Mouse (Mus musculus) hindbrain, postnatal 0 days (tissue): ENCODE data around the gene Chsy1. TPM values are rescaled to one million over a fixed set of nuclear protein-coding genes. Genes with fewer than 3 reads are reported as not detected.

Experiments used
- ATAC-seq: fragments of 200-750 bp; cut with Nextera tagmentation; 2 replicates; pipeline ENCODE4 v1.8.0; 2017; ENCODE audit warnings: mild to moderate bottlenecking, moderate TSS enrichment, moderate library complexity
- DNase-seq: peaks from one replicate; pipeline ENCODE4 v3.0.0-alpha.2; 2015; ENCODE audit warnings: low spot score
- H3K27ac ChIP-seq: fragments of 300-500 bp; sonication (generic); 2 replicates; pipeline ENCODE4 v1.5.1; 2014; ENCODE audit warnings: mild to moderate bottlenecking
- H3K27me3 ChIP-seq: fragments of 300-500 bp; sonication (generic); 2 replicates; pipeline ENCODE4 v1.6.1; 2014; ENCODE audit warnings: low read length, mixed read lengths; ENCODE audit not compliant: insufficient read depth
- H3K36me3 ChIP-seq: fragments of 300-500 bp; sonication (generic); 2 replicates; pipeline ENCODE4 v1.6.1; 2014; ENCODE audit warnings: low read length, mixed read lengths; ENCODE audit not compliant: insufficient read depth
- H3K4me1 ChIP-seq: fragments of 300-500 bp; sonication (generic); 2 replicates; pipeline ENCODE4 v1.6.1; 2014; ENCODE audit warnings: antibody characterized with exemption, low read length, mixed read lengths; ENCODE audit not compliant: insufficient read depth
- H3K4me2 ChIP-seq: fragments of 300-500 bp; sonication (generic); 2 replicates; pipeline ENCODE4 v1.6.1; 2014; ENCODE audit warnings: low read depth, mild to moderate bottlenecking, low read length, moderate library complexity, mixed read lengths
- H3K4me3 ChIP-seq: fragments of 300-500 bp; sonication (generic); 2 replicates; pipeline ENCODE4 v1.5.1; 2014; ENCODE audit warnings: low read length
- H3K9ac ChIP-seq: fragments of 300-500 bp; sonication (generic); replicated peaks from 2 replicates; pipeline ENCODE4 v1.6.1; 2014; ENCODE audit warnings: mild to moderate bottlenecking, low read length, moderate library complexity, mixed read lengths
- H3K9me3 ChIP-seq: fragments of 300-500 bp; sonication (generic); 2 replicates; pipeline ENCODE4 v1.6.1; 2016; ENCODE audit warnings: low read length, mixed read lengths
- CTCF ChIP-seq: IDR thresholded peaks from 2 replicates; pipeline ENCODE4 v1.5.1; 2016; ENCODE audit warnings: antibody characterized with exemption, control low read depth, low read depth
- WGBS: fragments of 180-500 bp; shearing (Covaris S2); extraction: QIAGEN DNeasy Blood & Tissue Kit; methylation state at CpG from one replicate; pipeline ENCODE4 v1.1.7; 2014; 5-methylcytosine and 5-hydroxymethylcytosine counted together
- polyA plus RNA-seq: library from polyadenylated mRNA; unstranded; fragments of >200 nt; fragmentation: Nextera tagmentation; extraction: Ambion mirVana; gene quantifications from 2 replicates; pipeline ENCODE4 v1.2.1, GENCODE M21; 2015
- total RNA-seq: library from RNA; depleted of rRNA; stranded (reverse); fragments of >200 nt; gene quantifications from 2 replicates; pipeline ENCODE4 v1.2.3, GENCODE M21; 2014

The Chsy1 gene
- total and polyA plus RNA-seq, 2 experiments from 2014 or later: 7.9 to 32.9 TPM

DNA sequence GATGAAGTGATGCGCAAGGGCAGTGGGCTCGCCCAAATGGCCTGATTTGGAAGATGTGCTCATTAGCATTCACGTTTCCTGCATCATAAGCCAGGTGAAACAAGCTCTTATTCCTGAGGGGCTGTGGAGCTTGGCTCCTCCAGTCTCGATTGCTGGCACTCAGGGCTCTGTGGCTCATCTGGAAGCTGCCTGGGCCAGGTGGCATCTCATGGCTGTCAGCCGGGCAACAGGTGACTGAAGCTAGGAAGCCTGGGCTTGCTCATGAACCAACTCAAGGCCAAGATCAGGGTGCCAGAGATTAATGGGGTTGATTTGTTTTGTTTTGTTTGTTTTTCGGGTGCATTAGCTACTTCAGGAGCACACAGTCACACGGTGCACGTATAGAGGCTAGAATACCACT lies 16.7 kb upstream of the Chsy1 start:
- 81% methylated on average over 8 of the region's 8 CpGs for WGBS
- DNase-seq: no peak

DNA sequence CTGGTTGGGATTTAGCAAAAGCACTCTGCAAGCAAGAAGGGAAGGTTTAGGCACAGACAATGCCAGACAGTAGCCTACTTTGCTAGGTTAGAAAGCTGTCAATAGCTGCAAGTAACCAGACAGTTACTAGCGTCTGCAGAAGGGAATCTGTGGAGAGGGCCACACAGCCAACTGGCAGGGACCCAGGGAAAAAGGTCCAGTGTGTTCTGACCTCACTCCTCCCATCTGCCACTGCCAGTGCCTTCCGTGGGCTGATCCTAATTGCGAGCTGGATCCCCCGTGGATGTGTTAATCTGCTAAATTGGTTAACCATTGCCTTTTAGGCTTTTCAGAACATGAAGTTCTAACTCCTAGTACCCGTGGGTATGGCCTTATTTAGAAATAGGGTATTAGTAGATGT lies 15.2 kb upstream of the Chsy1 start:
- Histone ChIP-seq H3K36me3 (peaks cover 14% of the 10 kb centered on the region), H3K4me1 (no peaks in the 10 kb centered on the region)

More for the DNA sequence above, 16.7 kb upstream of the Chsy1 start:
- no peak for ATAC-seq
- Histone ChIP-seq H3K4me2 (no peak overlapping the region), H3K27ac (no peak overlapping the region), H3K36me3 (peaks cover 28% of the 10 kb centered on the region), H3K9ac (no peak overlapping the region), H3K9me3 (no peaks in the 10 kb centered on the region), H3K4me1 (no peaks in the 10 kb centered on the region), H3K27me3 (no peaks in the 10 kb centered on the region), H3K4me3 (no peak overlapping the region)
- no peak for TF ChIP-seq CTCF

DNA sequence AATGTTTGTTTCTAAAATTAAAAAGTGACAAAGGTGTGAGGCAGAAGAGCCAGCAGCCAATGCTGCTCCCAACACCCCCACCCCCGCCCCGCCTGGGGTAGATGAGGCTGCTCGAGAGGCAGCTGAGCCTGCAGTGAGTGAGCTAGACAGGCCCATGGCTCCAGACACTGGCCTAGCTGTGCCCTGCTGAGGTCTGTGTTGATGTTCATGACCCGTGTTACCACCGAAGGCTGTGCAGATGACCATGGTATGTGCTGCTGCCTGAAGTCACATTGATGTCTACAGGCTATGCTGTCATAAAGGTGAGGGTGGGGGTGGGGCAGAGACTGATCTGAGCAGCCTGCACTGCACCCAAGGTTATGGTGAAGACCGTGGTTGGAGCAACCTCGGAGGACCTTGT lies 10.5 kb upstream of the Chsy1 start:
- Histone ChIP-seq H3K9ac (no peak overlapping the region), H3K36me3 (no peaks in the 10 kb centered on the region), H3K4me1 (no peaks in the 10 kb centered on the region), H3K4me2 (no peak overlapping the region), H3K4me3 (no peak overlapping the region), H3K9me3 (no peaks in the 10 kb centered on the region), H3K27ac (no peak overlapping the region), H3K27me3 (no peaks in the 10 kb centered on the region)
- TF ChIP-seq CTCF: no peak
- no peak for DNase-seq
- 86% methylated on average over 7 of the region's 7 CpGs for WGBS
- no peak for ATAC-seq

More for the DNA sequence above, 15.2 kb upstream of the Chsy1 start:
- Histone ChIP-seq H3K27me3 (no peaks in the 10 kb centered on the region), H3K27ac (no peak overlapping the region), H3K9ac (no peak overlapping the region), H3K4me2 (no peak overlapping the region), H3K9me3 (no peaks in the 10 kb centered on the region), H3K4me3 (no peak overlapping the region)
- WGBS: 60% methylated on average over 5 of the region's 5 CpGs
- ATAC-seq (no peak), DNase-seq (peak; percentile 29)
- no peak for TF ChIP-seq CTCF

DNA sequence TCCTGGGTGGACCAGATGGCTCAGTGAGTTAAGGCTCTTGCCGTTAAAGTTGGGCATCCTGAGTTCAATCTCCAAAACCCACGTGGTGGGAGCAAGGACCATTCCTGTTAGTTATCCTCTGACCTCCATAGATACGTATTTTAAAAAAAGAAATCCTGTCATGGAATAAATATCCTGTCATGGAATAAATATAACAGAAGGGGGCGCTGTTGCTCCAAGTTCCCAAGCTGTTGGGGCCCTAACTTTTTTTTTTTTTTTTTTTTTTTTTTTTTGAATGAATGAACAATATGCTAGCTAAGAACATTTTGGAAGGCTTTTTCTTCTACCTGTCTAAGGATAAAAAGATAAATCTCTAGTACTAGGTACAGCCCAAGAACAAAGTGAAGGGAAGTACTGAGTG lies 7.4 kb upstream of the Chsy1 start:
- Histone ChIP-seq H3K4me3 (no peak overlapping the region), H3K36me3 (no peaks in the 10 kb centered on the region), H3K27me3 (no peaks in the 10 kb centered on the region; the same call in 1 of the 2 replicates), H3K9me3 (no peaks in the 10 kb centered on the region), H3K9ac (no peak overlapping the region), H3K27ac (no peak overlapping the region), H3K4me1 (no peaks in the 10 kb centered on the region), H3K4me2 (no peak overlapping the region)
- 2% methylated on average over 4 of the region's 4 CpGs for WGBS
- no peak for ATAC-seq
- peak; percentile 79 for DNase-seq
- peak; percentile 76 for TF ChIP-seq CTCF

DNA sequence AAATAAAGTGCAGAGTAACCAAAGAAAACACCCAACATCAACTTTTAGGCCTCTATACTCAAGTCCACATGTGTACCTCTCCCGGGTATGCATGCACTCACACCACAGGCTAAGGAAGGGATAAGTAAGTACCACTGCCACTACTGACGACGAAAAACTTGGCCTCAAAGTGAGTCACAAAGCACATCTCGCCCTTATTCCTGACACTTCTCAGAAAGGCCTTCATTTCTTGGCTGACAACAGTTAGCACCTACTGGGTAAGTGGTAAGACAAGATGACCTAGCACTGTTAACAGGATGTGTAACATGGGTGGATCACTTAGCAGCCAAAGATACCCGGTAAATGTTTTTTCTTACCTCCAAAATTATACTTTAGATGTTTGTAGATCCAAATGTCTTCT lies 4.8 kb upstream of the Chsy1 start:
- Histone ChIP-seq H3K27me3 (no peaks in the 10 kb centered on the region; the same call in 1 of the 2 replicates), H3K27ac (no peak overlapping the region), H3K4me2 (no peak overlapping the region), H3K4me3 (no peak overlapping the region), H3K9me3 (no peaks in the 10 kb centered on the region), H3K36me3 (no peaks in the 10 kb centered on the region), H3K9ac (no peak overlapping the region), H3K4me1 (no peaks in the 10 kb centered on the region)
- TF ChIP-seq CTCF: no peak
- WGBS: 86% methylated on average over 5 of the region's 5 CpGs
- DNase-seq (no peak), ATAC-seq (no peak)

GRCm38 (mm10) chr7:66105771-66106170 lies 3.5 kb upstream of the Chsy1 start:
- ATAC-seq (no peak), DNase-seq (no peak)
- TF ChIP-seq CTCF: no peak
- H3K4me3 ChIP-seq: no peak overlapping the region
- no peak overlapping the region for H3K4me2 ChIP-seq
- H3K9ac ChIP-seq: no peak overlapping the region
- H3K9me3 ChIP-seq: no peaks in the 10 kb centered on the region
- 55% methylated on average over 4 of the region's 4 CpGs for WGBS
- H3K27me3 ChIP-seq: no peaks in the 10 kb centered on the region; the same call in 1 of the 2 replicates
- no peak overlapping the region for H3K27ac ChIP-seq
- no peaks in the 10 kb centered on the region for H3K36me3 ChIP-seq
- no peaks in the 10 kb centered on the region for H3K4me1 ChIP-seq

DNA sequence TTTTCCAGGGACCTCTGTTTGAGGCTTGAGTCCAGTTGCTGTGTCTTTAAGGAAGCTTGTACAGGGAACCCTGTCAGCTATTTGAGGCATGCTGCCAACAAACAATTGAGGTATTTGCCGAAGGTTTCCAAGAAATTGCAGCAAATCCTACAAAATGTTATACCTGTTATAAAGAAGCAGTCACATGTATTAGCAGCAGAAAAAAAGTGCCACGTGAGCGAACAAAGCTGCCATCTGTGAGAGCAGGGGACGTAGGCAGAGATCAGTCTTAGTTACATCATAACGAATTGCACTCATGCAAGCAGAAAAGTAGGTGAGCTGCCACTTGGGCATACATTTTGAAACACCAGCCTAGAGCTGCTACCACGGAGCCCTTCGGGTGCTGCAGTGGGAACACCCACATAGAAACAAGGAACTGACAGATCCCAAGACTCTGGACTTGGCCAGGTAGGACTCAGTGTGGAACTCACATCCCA lies 2.7 kb upstream of the Chsy1 start:
- no peak overlapping the region for H3K4me3 ChIP-seq
- peaks cover 4% of the 10 kb centered on the region; the same call in 1 of the 2 replicates for H3K4me1 ChIP-seq
- H3K36me3 ChIP-seq: no peaks in the 10 kb centered on the region
- TF ChIP-seq CTCF: no peak
- no peak overlapping the region for H3K4me2 ChIP-seq
- no peaks in the 10 kb centered on the region for H3K9me3 ChIP-seq
- no peak for DNase-seq
- no peak overlapping the region for H3K9ac ChIP-seq
- no peak overlapping the region for H3K27ac ChIP-seq
- H3K27me3 ChIP-seq: no peaks in the 10 kb centered on the region; the same call in 1 of the 2 replicates
- ATAC-seq: no peak
- 58% methylated on average over 7 of the region's 7 CpGs for WGBS
